Mouse (Mus musculus) spleen, embryonic (tissue): ENCODE measurements around the gene Rnf31.

Source experiments
- CTCF ChIA-PET: fragments of 350-600 bp; sonication (Branson Sonifier 250); formaldehyde crosslinking; loops from one replicate; lab custom pipeline; 2022; lab: Charles Lee

The Rnf31 gene

DNA sequence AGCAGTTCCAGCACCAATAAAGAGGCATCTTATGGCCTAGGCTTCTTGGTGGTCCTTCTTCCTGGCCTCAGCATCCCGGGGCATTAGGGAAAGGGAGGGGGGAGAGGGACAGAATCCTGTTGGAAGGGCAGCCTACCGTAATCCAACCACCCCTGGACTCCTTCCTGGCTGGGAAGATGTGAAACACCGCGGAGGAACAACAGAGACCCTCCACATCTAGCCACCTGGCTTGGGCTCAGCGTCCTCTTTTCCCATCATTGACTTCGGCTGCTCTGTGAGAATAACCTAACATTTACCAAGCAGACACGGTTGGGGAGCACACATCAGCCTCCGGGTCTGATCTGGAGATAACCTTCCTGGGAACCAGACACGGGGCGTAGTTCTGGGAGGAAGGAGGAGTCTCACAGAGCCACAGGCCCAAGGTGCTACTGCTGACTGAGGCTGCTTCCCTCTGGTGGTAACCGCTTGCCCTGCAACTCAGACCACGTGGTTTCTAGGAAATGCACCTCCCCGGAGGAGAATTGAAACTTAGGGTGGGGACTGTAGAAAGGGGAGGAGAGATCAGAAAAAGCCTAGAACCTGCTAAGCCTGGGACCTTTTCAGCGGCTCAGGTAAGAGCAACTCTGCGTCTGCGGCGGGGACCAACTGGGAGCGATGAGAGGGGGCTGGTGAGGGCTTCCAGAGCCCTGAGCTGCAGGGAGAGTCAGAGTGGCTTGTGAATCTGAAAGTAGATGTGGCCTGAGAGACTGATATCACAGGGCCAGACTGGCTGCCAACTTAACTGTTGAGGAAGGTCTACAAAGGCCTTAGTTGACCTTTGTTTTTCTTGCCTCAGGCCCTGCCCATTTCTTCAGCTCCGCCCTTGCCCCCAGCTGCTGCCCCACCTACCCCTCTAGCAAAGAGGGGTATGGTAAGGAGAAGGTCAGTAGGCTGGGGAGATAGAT lies 12.4 kb downstream of the Rnf31 start:
- CTCF ChIA-PET: interaction anchor here (0.8 kb wide), 1 partner anchor 418 kb away, joined by 3 read pairs; no protein-coding TSS in a partner anchor

DNA sequence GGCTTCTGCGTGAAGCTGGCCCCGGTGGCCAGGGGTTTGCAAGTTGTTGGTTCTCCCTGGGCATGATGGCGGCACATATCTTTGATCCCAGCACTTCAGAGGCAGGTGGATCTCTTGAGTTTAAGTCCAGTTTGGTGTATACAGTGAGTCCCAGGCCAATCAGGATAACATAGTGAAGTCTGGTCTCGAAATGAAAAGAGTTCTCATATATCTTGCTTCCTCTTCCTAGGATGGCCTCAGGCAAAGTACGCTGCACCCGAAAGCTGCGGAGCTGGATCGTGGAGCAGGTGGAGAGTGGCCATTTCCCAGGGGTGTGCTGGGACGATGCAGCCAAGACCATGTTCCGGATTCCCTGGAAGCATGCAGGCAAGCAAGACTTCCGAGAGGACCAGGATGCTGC lies 13.3 kb downstream of the Rnf31 start:
- CTCF ChIA-PET: interaction anchor here (0.8 kb wide), 1 partner anchor 419 kb away, joined by 3 read pairs; no protein-coding TSS in a partner anchor

DNA sequence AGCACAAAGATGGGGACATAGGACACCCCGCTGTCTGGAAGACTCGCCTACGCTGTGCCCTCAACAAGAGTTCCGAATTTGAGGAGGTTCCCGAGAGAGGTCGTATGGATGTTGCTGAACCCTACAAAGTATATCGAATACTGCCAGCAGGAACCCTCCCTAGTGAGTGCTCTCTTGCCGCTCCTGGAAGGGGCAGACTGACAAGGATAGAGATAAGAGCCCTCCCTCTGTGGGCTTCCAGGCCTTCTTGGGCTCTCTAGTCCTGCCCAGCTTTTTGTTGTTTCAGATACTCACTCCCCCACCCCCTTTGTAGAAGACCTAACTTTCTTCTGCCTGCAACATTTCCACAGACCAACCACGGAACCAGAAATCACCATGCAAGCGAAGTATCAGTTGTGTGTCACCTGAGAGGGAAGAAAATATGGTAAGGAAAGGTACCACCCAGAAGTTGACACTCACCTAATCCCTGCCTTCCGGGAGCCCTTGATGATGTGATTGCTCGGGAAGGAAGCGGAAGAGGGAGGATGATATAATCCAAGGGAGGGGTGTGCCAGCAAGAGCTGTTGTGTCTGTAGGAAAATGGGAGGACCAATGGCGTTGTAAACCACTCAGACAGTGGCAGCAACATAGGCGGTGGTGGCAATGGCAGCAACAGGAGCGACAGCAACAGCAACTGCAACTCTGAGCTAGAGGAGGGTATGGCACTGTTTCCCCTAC lies 14.4 kb downstream of the Rnf31 start:
- CTCF ChIA-PET: interaction anchor here (0.5 to 0.7 kb wide), 2 partner anchors 54 to 59 kb away, joined by 3 to 8 read pairs; partner anchors contain the start of gene Mdp1

DNA sequence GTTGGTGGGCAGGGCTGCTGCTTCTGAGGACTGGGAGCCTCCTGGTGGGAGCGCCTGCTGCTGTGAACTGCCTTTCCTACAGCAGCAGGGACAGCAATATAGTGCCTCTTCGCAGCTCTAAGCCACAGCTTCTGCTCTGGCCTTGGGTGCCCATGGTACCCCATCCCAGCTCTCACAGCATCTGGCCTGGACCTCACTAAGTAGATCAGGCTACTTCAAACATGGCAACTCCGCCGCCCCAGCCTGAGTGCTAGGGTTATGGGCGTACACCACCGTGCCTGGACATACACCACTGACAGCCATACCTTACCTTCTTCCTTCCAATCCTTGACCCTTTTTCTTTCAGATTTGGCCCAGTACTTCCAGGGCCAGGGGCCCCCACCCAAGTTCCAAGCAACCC lies 16.8 kb downstream of the Rnf31 start:
- CTCF ChIA-PET: no interaction called here

DNA sequence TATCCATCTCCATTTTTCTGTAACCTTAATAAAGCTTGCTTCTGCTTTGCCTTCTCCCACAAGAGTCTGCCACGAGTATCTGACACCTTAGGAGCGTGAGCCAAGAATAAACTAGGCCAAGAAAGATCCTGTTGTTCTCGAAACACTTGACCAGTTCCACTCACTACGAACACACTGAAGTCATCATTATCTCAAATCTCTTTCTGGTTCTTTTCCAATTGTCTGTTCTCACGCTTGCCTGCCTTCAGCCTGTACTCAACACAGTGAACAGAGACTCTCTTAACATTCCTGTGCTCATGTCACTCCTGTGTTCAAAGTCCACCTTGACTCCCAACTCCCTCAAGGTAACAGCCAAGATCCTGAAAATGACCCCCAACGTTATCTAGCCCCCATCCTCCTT lies 21.8 kb downstream of the Rnf31 start:
- CTCF ChIA-PET: no interaction called here

DNA sequence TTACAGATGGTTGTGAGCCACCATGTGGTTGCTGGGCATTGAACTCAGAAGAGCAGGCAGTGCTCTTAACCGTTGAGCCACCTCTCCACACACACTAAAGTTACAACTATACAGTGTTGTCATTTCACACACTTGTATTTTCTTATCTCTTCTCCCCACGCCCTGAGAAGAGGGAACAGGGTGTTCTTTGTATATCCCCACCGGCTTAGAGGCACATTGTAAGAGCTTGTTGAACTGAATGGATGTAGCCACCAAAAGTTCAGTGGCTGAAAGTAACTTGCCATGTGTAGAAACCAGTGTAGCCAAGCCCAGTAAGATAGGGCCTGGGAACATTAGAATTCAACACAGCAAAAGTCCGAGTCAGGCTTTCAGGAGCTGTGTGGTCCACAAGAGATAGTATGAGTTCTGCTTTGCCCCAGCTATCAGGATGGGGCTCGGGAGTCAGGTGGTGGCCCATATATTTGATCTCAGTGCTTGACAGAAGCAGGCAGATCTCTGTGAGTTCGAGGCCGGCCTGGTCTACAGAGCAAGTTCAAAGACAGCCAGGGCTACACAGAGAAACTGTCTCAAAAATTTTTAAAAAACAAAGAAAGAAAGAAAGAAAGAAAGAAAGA lies 23.2 kb downstream of the Rnf31 start:
- CTCF ChIA-PET: no interaction called here

DNA sequence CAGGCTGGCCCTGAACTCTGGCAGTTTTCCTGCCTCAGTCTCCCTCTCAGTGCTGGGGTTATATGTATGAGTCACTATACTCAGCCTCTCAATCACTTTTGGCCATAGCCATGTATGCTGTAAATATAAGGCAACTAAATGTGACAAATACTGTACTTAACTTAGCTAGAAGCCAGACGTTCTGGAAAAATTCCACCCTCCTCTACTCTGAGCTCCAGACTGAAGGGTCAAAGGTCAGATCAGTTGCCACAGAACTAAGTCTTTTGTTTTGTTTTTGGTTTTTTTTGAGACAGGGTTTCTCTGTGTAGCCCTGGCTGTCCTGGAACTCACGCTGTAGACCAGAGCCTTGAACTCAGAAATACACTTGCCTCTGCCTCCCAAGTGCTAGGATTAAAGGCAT lies 24.4 kb downstream of the Rnf31 start:
- CTCF ChIA-PET: no interaction called here

DNA sequence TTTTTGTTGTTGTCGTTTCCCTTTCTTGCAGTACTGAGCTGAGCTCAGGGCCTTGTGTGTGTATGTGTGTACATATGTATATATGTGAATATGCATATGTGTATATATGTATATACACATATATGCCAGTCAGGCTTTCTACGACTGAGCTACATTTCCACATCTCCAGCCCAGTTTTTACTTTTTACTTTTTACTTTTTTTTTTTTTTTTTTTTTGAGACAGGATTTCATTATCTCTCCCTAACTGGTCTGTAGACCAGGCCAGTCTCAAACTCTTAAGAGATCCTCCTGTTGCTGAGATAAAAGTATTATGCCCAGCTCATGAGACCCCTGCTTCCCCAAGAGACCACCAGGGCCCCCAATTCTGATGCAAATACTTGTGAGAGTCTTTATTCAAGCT lies 25.3 kb downstream of the Rnf31 start:
- CTCF ChIA-PET: interaction anchor here (0.6 to 0.7 kb wide), 3 partner anchors 17 to 61 kb away, joined by 4 to 10 read pairs (median 5); no protein-coding TSS in a partner anchor

DNA sequence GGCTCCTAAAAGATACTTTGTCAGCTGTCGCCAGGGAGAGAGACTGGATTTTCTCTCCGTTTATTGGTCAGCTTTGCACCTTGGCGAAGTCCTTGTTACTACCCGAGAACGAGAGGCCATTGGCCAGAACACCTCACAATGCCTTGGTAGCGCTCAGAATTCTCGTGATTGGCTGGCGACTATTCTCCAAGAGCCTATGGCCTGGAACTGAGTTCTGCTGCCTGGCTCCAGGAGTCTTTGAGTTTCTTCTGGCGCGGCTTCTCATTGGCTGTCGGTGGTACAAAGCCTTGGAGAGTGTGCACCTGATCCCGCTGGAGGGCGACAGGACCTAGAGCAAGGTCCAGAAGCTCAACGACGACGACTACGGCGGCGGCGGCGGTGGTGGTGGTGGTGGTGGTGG lies 26.3 kb downstream of the Rnf31 start, which contains the start of gene Rec8:
Gene Rec8 (plus strand): TSS at position 216 of the 400 bp plus-strand sequence.
- CTCF ChIA-PET: interaction anchor here (0.6 to 0.8 kb wide), 2 partner anchors 163 to 1064 kb away, joined by 3 to 12 read pairs; no protein-coding TSS in a partner anchor

DNA sequence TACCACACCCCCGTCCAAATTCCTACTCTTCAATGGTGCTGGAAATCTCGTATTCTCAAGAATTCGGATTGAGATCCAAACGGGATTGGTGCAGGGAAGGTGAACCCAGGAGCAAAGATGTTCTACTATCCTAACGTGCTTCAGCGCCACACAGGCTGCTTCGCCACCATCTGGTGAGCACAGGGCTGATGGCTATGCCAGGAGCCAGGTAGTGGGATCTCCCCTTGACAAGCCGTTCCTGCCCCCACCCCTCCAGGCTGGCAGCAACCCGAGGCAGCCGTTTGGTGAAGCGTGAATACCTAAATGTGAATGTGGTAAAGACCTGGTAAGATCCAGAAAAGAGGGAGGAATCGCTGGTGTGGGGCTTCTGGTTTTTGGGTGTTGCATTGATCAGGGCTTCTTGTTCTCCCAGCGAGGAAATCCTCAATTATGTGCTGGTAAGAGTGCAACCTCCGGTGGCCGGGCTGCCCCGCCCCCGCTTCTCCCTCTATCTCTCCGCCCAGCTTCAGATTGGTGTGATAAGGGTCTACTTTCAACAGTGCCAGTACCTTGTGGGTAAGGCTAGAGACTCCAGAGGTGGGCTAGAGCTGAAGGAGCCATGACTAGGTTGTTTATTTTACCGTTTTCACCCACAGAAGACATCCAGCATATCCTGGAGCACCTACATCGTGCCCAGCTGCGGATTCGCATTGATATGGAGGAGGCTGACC lies 27.1 kb downstream of the Rnf31 start:
- CTCF ChIA-PET: interaction anchor here (0.5 kb wide), 1 partner anchor 26 kb away, joined by 5 read pairs; no protein-coding TSS in a partner anchor

DNA sequence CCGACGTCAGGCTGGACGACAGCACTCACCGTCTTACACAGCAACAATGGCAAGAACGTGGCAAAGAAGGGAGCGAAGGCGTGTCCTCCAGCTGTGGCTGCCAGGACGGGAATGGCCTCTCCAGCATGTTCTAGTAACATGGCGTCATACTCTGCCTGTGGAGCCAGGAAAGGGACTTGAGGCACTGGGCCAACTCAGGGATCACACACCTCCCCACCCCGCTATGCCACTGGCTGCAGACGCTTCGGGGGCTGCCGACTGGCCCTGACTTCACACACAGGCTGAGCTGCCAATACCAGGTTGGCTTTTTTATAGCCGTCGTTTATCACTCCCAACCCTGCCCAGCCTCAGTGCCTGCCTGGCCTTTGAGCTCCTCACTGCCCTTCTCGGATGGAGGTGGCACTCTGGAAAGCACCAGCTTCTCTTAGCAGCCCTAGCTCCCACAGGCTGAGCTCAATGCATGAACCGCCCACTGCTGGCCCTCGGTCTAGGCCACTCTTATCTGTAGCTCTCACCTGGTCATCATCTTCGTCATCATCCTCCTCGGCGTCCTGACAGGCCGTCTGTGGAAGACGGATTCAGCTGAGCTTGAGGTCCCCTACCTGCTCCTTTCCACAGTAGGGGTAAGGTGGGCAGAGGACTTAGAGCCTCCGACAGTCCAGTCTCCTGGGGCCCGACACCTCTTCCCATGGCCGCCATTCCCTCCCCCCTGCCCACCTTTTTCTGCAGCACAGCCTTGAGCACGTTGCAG lies 36.7 kb downstream of the Rnf31 start:
- CTCF ChIA-PET: no interaction called here

DNA sequence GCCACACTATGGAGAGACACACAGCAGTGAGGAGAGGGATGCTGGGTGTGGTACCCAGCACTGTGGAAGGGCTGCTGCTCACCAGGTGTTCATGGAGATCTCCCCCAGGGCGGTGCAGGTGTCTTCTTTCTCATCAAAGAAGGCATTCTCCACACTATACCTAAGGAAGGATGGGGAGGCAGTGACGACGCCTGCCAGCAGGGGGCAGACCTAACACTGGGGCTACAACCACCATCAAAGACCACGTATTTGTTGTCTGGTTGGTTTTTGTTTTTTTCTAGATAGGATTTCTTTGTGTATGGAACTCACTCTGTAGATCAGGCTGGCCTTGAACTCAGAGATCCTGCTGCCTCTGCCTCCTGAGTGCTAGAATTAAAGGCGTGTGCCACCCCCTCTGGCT lies 37.8 kb downstream of the Rnf31 start:
- CTCF ChIA-PET: interaction anchor here (0.6 kb wide), 1 partner anchor 113 kb away, joined by 3 read pairs; no protein-coding TSS in a partner anchor

DNA sequence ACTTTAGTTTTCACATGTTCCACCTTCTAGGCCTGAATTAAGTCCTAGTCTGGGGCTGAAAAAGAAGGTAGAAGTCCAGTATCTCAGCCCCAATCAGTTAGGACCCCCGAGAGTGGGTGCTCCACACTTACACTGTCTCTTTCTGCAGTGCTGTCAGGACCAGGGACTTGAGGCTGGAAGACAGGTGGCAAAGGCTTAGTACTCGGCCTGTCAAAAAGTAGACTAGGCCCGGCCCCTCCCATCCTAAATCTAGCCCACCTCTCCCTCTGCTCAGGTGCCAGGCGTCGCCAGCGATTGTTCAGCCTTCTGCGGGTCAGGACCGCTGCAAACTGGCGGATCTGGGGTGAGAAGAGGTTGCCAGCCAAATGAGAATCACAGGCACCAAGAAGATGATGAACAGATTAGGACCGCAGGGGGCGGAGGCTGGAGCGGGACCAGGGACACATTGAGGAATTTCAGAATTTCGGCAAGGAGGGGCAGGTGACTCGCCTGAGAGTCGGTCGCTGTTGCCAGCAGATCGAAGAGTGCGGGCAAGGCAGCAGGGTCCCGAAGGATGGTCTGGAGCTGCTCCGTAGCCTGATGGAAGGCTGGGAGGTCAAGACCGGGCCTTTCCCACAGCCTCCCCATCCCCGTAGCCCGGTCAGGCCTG lies 43.5 kb downstream of the Rnf31 start:
- CTCF ChIA-PET: interaction anchor here (0.7 kb wide), 1 partner anchor 110 kb away, joined by 3 read pairs; no protein-coding TSS in a partner anchor

DNA sequence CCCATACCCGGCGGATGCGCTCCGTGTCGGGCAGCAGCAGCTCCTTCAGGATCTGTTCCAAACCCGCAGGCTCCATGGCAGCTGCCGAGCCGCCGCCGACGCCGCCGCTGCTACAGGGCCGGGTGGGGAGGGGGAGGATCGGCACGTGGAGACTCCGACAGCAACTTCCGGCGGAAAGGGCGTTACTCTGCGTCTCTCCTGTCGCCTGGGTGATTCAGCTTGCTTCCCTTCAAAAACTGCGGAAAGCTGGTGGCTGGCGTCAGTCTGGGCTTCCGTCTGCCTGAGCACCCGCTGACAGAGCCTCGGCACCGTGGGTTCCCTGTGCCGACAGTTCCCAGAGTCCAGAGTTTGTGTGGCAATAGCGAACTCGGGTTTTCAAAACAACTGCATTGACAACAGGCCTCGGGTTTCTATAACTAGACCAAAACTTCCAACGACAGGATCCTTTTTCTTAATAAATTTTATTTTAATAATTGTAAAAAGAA lies 44.1 kb downstream of the Rnf31 start, which contains the start of gene Ipo4:
Gene Ipo4 (minus strand): TSS at position 435 of the 485 bp plus-strand sequence.
- CTCF ChIA-PET: interaction anchor here (0.6 kb wide), 1 partner anchor 1402 kb away, joined by 3 read pairs; no protein-coding TSS in a partner anchor

DNA sequence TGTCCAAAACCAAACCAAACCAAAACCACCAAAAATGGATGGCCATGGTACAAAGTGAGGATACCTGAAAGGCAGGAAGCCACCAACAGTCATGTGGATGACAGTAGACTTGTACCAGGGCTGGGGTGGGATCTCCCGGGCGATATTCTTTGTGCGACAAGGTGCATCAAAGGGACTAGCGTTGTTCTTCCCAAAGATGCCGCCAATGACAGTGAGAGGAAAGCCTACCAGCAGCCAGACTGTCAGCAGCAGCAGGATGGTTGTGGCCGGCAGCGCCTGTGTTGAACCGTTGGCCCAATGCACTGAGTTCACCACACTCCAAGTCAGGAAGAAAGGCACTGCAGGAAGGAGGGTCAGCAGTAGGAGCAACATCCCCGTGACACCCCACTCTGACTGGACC lies 46.3 kb downstream of the Rnf31 start, which contains the start of gene Gm49378:
Gene Gm49378 (minus strand): TSS at position 101 of the 400 bp plus-strand sequence.
- CTCF ChIA-PET: no interaction called here

DNA sequence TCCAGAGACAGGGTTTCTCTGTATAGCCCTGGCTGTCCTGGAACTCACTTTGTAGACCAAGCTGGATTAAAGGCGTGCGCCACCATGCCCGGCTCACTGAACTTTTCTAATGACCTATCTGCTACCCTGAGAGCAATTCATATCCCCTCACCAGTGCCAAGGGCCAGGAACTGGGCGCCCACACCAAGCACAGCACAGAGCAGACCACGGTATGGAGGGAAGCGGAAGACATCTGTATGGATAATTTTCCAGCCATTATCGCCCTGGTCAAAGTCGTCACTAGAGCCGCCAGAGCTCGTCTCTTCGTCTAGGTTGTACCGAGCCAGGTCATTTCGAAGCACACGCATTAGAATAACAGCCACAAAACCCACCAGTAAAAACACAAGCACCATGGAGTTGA lies 49.3 kb downstream of the Rnf31 start:
- CTCF ChIA-PET: no interaction called here

DNA sequence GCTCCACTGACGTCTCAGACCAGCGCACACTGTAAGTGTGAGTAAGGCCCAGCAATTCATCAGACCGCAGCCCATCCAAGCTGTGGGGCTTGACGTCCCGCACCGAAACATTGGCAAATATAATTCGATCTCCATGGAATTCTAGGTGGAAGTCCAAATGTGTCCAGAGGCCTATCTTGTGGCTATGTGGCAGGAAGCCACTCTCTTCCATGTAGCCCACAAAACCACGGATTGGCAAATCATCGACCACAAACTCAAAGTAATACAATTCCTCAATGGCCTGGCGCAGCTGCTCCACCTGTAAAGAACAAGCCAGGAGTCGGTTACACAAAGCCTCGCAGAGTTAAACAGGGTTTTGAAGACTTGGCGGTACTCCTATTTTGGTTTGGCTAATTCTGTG lies 49.8 kb downstream of the Rnf31 start:
- CTCF ChIA-PET: no interaction called here

DNA sequence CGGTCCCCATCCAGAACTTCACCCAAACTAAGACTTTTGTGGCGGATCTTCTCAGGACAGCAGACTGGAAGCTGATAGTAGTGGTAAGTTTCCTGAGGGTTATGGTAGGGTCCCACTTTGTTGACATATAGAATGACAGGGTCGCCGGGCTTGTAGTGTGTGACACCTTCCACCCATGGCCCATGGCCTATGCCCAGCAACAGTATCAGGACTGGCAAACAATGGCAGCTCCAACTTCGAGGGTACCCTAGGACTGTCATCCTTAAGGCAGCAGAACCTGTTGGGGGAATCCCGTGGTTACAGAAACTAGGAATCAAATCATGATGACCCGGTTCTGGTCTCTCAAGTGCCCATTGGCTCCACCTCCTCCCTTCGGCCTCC lies 51.2 kb downstream of the Rnf31 start:
- CTCF ChIA-PET: interaction anchor here (0.9 kb wide), 1 partner anchor 16 kb away, joined by 3 read pairs; no protein-coding TSS in a partner anchor
